Mouse (Mus musculus): ENCODE measurements at regions not wholly inside any gene's neighbourhood (a gene's known extent, or its start where the extent isn't known, plus 50 kb on each side); places are given as distances from the start of the nearest gene placed in this dataset.

DNA sequence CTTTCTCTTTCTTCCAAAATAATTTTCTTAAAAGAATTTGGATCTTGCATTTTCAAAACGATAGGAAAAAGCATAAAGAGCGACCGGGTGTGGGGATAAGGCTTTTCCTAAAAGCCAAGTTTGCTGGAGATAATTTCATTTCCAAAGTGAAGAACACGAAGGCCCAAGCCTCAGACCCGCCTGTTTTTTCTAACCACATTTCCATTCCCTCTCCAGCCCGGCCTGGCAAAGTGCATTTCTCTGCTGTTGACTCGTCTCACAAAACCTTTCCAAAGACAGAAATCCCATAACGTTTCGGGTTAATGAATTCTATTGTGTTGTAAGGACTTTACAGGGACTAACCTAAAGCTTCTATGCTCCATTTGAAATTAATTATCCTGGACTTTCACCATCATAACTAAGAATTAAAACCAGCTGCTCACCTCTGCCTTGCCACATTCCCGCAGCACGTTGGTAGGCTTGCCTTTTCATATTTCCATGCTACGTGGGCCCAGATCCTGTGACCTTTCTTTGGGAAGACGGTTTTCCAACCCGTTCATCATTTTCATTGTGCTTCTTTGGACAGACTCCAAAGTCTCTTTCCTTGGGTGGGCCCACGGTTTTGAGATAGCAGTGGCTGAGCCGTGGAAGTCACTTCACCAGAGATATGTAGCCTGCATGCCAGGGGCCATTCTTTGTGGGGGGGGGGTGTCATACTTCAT lies 430.5 kb upstream of the Prickle1 start:
- no peak overlapping the region for H3K9ac ChIP-seq (ENCODE audit: low read length)
- H3K4me1 ChIP-seq (ENCODE audit: control insufficient read depth, insufficient read depth, low read length) = no peaks in the 10 kb centered on the region
- no peaks in the 10 kb centered on the region for H3K27me3 ChIP-seq (replicated peaks; ENCODE audit: control insufficient read depth, insufficient read depth, low read length)
- H3K27ac ChIP-seq (ENCODE audit: low read depth, low read length) = no peak overlapping the region
- H3K9me3 ChIP-seq (replicated peaks; ENCODE audit: control insufficient read depth, low read length) = no peaks in the 10 kb centered on the region
- 70% methylated on average over 16 of the region's 16 CpGs for WGBS
- no peaks in the 10 kb centered on the region for H3K36me3 ChIP-seq (ENCODE audit: control insufficient read depth, insufficient read depth, low read length)
- DNase-seq (ENCODE audit: low spot score) (no peak), ATAC-seq (no peak)
- no peak overlapping the region for H3K4me2 ChIP-seq (ENCODE audit: low read length)
- H3K4me3 ChIP-seq (ENCODE audit: low read depth, low read length) = no peak overlapping the region

DNA sequence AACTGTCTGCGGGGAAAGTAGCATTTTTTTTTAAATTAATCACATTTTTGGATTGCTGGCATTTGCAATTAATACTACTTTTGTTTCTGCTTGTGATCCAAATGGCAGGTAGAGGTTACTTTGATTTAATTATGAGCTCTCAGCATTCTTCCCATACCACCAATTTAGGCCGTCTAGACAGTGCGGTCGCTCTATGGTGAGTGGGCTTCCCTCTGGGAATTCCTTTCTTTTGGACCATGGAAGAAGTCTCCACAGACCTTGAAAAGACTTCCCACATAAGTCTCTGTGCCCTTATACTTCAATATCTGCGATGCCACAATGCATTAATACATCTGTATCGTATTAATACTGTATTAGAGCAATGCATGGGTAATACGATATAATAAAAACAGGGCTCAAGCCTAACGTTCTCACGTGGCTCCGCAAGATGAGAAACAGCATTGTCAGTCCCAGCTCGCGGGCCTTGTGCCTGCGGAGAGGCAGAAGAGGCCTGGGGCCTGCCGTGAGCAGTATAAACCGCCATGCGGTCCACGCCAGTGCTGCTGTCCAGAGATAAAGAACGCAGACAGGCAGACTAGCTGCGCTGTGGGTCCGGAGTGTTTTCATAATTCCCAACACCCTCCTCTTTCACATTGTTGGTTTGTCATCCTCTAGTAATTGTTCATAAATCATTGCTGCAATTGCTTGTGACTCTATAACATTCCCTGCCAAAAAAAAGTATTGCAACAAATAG lies 429.7 kb upstream of the Prickle1 start:
- Histone ChIP-seq H3K27me3 (replicated peaks; ENCODE audit: control insufficient read depth, insufficient read depth, low read length) (no peaks in the 10 kb centered on the region), H3K27ac (ENCODE audit: low read depth, low read length) (no peak overlapping the region), H3K36me3 (ENCODE audit: control insufficient read depth, insufficient read depth, low read length) (no peaks in the 10 kb centered on the region), H3K4me2 (ENCODE audit: low read length) (no peak overlapping the region), H3K9ac (ENCODE audit: low read length) (no peak overlapping the region), H3K9me3 (replicated peaks; ENCODE audit: control insufficient read depth, low read length) (no peaks in the 10 kb centered on the region), H3K4me1 (ENCODE audit: control insufficient read depth, insufficient read depth, low read length) (no peaks in the 10 kb centered on the region), H3K4me3 (ENCODE audit: low read depth, low read length) (no peak overlapping the region)
- WGBS = 89% methylated on average over 20 of the region's 20 CpGs
- DNase-seq (ENCODE audit: low spot score) = no peak
- ATAC-seq = no peak

DNA sequence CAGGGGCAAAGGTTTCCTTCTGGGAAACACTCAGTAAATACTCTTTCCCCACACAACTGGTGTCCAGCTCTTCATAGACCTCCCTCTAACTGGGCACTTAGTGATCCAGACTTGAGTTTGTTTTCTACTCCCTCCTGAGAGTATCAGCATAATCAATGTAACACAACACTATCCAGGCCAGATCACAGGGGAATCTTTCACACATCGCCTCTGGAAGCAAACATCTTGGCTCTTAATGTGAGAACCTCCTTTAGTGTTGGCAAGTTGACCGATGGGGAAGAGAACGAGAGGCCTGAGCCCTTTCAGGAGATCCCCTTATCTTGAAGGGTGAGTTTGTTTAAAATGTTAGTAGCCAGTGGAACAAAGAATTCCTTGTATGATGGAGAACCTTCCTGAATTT lies 429.1 kb upstream of the Prickle1 start:
- 83% methylated on average over 3 of the region's 3 CpGs for WGBS

GRCm38 (mm10) chr15:94024126-94024730 lies 428.5 kb upstream of the Prickle1 start:
- ATAC-seq (0 out of 2 replicates have a peak, but pooled peaks have one; percentile 44), DNase-seq (ENCODE audit: low spot score) (peak; percentile 61)
- H3K9ac ChIP-seq (ENCODE audit: low read length) = no peak overlapping the region
- H3K27ac ChIP-seq (ENCODE audit: low read depth, low read length) = no peak overlapping the region
- H3K4me1 ChIP-seq (ENCODE audit: control insufficient read depth, insufficient read depth, low read length) = no peaks in the 10 kb centered on the region
- 50% methylated on average over 4 of the region's 4 CpGs for WGBS
- no peak overlapping the region for H3K4me2 ChIP-seq (ENCODE audit: low read length)
- no peak overlapping the region for H3K4me3 ChIP-seq (ENCODE audit: low read depth, low read length)
- no peaks in the 10 kb centered on the region for H3K27me3 ChIP-seq (replicated peaks; ENCODE audit: control insufficient read depth, insufficient read depth, low read length)
- no peaks in the 10 kb centered on the region for H3K9me3 ChIP-seq (replicated peaks; ENCODE audit: control insufficient read depth, low read length)
- H3K36me3 ChIP-seq (ENCODE audit: control insufficient read depth, insufficient read depth, low read length) = no peaks in the 10 kb centered on the region

More for the DNA sequence above, 429.1 kb upstream of the Prickle1 start:
- DNase-seq (ENCODE audit: low spot score) (no peak), ATAC-seq (no peak)
- Histone ChIP-seq H3K4me1 (ENCODE audit: control insufficient read depth, insufficient read depth, low read length) (no peaks in the 10 kb centered on the region), H3K4me2 (ENCODE audit: low read length) (no peak overlapping the region), H3K27me3 (replicated peaks; ENCODE audit: control insufficient read depth, insufficient read depth, low read length) (no peaks in the 10 kb centered on the region), H3K27ac (ENCODE audit: low read depth, low read length) (no peak overlapping the region), H3K9ac (ENCODE audit: low read length) (no peak overlapping the region), H3K36me3 (ENCODE audit: control insufficient read depth, insufficient read depth, low read length) (no peaks in the 10 kb centered on the region), H3K9me3 (replicated peaks; ENCODE audit: control insufficient read depth, low read length) (no peaks in the 10 kb centered on the region), H3K4me3 (ENCODE audit: low read depth, low read length) (no peak overlapping the region)

- WGBS = 90% methylated on average over 4 of the region's 4 CpGs
- no peaks in the 10 kb centered on the region for H3K27me3 ChIP-seq (replicated peaks; ENCODE audit: control insufficient read depth, insufficient read depth, low read length)
- H3K4me1 ChIP-seq (ENCODE audit: control insufficient read depth, insufficient read depth, low read length) = no peaks in the 10 kb centered on the region
- no peak overlapping the region for H3K4me2 ChIP-seq (ENCODE audit: low read length)
- no peak overlapping the region for H3K27ac ChIP-seq (ENCODE audit: low read depth, low read length)
- H3K9ac ChIP-seq (ENCODE audit: low read length) = no peak overlapping the region
- H3K4me3 ChIP-seq (ENCODE audit: low read depth, low read length) = no peak overlapping the region
- H3K9me3 ChIP-seq (replicated peaks; ENCODE audit: control insufficient read depth, low read length) = no peaks in the 10 kb centered on the region
- ATAC-seq (no peak), DNase-seq (ENCODE audit: low spot score) (no peak)
- no peaks in the 10 kb centered on the region for H3K36me3 ChIP-seq (ENCODE audit: control insufficient read depth, insufficient read depth, low read length)
These were observed 427.8 kb upstream of the Prickle1 start for GRCm38 (mm10) chr15:94023501-94023900.

DNA sequence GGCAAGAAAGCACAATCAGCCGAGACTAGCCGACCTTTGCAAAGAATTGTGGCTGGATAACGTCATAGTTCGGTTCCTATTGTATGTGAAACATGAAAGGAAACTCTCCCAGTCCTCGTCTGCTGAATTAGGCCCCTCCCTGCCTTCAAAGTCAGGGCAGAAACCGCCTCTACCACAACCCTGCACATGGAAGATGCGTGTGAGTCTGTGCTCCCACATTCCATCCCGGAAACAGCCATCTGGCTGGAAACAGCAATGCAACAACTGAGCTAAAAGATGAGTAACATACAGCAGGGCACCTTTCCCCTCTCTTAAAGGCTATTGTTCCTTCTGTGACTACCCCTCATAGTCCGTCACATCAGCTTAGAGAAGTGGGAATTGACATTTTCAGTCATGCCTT lies 422.1 kb upstream of the Prickle1 start:
- no peak overlapping the region for H3K27ac ChIP-seq (ENCODE audit: low read depth, low read length)
- DNase-seq (ENCODE audit: low spot score) (no peak), ATAC-seq (no peak)
- H3K27me3 ChIP-seq (replicated peaks; ENCODE audit: control insufficient read depth, insufficient read depth, low read length) = no peaks in the 10 kb centered on the region
- no peaks in the 10 kb centered on the region for H3K9me3 ChIP-seq (replicated peaks; ENCODE audit: control insufficient read depth, low read length)
- H3K9ac ChIP-seq (ENCODE audit: low read length) = no peak overlapping the region
- no peak overlapping the region for H3K4me2 ChIP-seq (ENCODE audit: low read length)
- H3K4me1 ChIP-seq (ENCODE audit: control insufficient read depth, insufficient read depth, low read length) = no peaks in the 10 kb centered on the region
- H3K4me3 ChIP-seq (ENCODE audit: low read depth, low read length) = no peak overlapping the region
- H3K36me3 ChIP-seq (ENCODE audit: control insufficient read depth, insufficient read depth, low read length) = no peaks in the 10 kb centered on the region
- WGBS = 57% methylated on average over 9 of the region's 9 CpGs

DNA sequence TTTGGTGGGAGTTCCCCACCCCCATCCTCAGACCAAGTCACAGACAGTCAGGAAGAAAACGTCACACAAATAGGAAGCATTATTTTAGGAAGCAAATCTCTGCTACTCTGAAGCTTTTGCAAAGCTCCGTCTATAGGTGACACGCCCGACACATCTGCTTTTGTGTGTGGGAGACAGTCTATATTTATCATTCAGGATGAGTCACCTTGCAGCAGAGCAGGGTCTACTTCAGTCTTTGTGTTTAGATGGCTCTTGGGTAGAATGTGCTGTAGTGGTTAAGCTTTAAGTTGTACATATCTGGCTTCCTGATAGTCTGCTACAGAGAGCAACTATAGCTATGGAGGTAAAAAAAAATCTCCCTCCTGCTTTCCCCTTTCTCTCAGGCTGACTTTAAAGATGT lies 415.8 kb upstream of the Prickle1 start:
- Histone ChIP-seq H3K9ac (ENCODE audit: low read length) (no peak overlapping the region), H3K4me1 (ENCODE audit: control insufficient read depth, insufficient read depth, low read length) (0 out of 2 replicates have a peak, but pooled peaks cover 3% of the 10 kb centered on the region), H3K4me3 (ENCODE audit: low read depth, low read length) (no peak overlapping the region), H3K27ac (ENCODE audit: low read depth, low read length) (no peak overlapping the region), H3K36me3 (ENCODE audit: control insufficient read depth, insufficient read depth, low read length) (no peaks in the 10 kb centered on the region), H3K4me2 (ENCODE audit: low read length) (no peak overlapping the region), H3K27me3 (replicated peaks; ENCODE audit: control insufficient read depth, insufficient read depth, low read length) (no peaks in the 10 kb centered on the region), H3K9me3 (replicated peaks; ENCODE audit: control insufficient read depth, low read length) (no peaks in the 10 kb centered on the region)
- ATAC-seq (no peak), DNase-seq (ENCODE audit: low spot score) (no peak)
- 83% methylated on average over 4 of the region's 4 CpGs for WGBS

GRCm38 (mm10) chr15:94006082-94006481 lies 410.4 kb upstream of the Prickle1 start:
- DNase-seq (ENCODE audit: low spot score) (no peak), ATAC-seq (no peak)
- Histone ChIP-seq H3K27ac (ENCODE audit: low read depth, low read length) (no peak overlapping the region), H3K4me3 (ENCODE audit: low read depth, low read length) (no peak overlapping the region), H3K27me3 (replicated peaks; ENCODE audit: control insufficient read depth, insufficient read depth, low read length) (no peaks in the 10 kb centered on the region), H3K36me3 (ENCODE audit: control insufficient read depth, insufficient read depth, low read length) (no peaks in the 10 kb centered on the region), H3K4me1 (ENCODE audit: control insufficient read depth, insufficient read depth, low read length) (0 out of 2 replicates have a peak, but pooled peaks cover 3% of the 10 kb centered on the region), H3K9me3 (replicated peaks; ENCODE audit: control insufficient read depth, low read length) (no peaks in the 10 kb centered on the region), H3K9ac (ENCODE audit: low read length) (no peak overlapping the region), H3K4me2 (ENCODE audit: low read length) (no peak overlapping the region)
- 80% methylated on average over 5 of the region's 5 CpGs for WGBS

- 60% methylated on average over 4 of the region's 4 CpGs for WGBS
- DNase-seq (ENCODE audit: low spot score) = peak; percentile 22
- Histone ChIP-seq H3K9ac (ENCODE audit: low read length) (no peak overlapping the region), H3K4me3 (ENCODE audit: low read depth, low read length) (no peak overlapping the region), H3K36me3 (ENCODE audit: control insufficient read depth, insufficient read depth, low read length) (no peaks in the 10 kb centered on the region), H3K27me3 (replicated peaks; ENCODE audit: control insufficient read depth, insufficient read depth, low read length) (no peaks in the 10 kb centered on the region), H3K27ac (ENCODE audit: low read depth, low read length) (no peak overlapping the region), H3K4me1 (ENCODE audit: control insufficient read depth, insufficient read depth, low read length) (0 out of 2 replicates have a peak, but pooled peaks cover 3% of the 10 kb centered on the region), H3K9me3 (replicated peaks; ENCODE audit: control insufficient read depth, low read length) (no peaks in the 10 kb centered on the region), H3K4me2 (ENCODE audit: low read length) (no peak overlapping the region)
- ATAC-seq = no peak
These were observed 409.2 kb upstream of the Prickle1 start for GRCm38 (mm10) chr15:94004911-94005310.

All from forebrain, embryonic 14.5 days (tissue).